ENCODE assay signal across 16 mouse cellular contexts in the genomic region with DNA sequence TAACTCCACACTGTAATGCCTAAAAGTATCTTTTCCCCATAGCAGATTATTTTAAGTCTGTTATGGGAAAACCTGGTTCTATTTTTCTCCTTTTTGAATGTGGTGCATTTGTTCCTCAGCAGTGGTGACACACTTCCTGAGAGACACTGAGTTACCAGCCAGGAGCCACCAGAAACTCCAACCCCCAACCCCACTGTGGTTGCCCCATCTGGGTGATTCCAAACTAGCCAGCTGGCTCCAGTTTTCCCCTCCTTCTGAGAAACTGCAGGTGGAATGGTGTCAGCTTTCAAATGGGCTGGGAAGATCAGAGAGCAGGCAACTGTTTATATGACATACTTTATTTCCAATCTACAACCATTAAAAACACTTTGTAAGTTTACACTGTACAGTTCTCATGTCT. TPM values are rescaled to one million over a fixed set of nuclear protein-coding genes. Genes with fewer than 3 reads are reported as not detected.
DNase-seq lines count a peak whose midpoint lies in the region; ATAC-seq and TF ChIP-seq lines count a peak whose summit lies in the region.
"Had no signal": no experiment of that assay in that cellular context is flagged by ENCODE, and none has a peak within 500 bp of the region (broad histone marks: within the 10 kb centered on the region; RNA-seq: fewer than 3 reads in every experiment).

No protein-coding gene starts in this region.

- in situ Hi-C loops in Patski (cut with MboI; ENCODE audit: low pct_unique_long_range_greater_than_20kb) = no loop called here

- ATAC-seq in hindbrain, embryonic 12.5 days (ENCODE audit: low FRiP score) = no peak
- ATAC-seq in hindbrain, embryonic 11.5 days (ENCODE audit: low FRiP score) = no peak
- no peak for ATAC-seq in liver, embryonic 13.5 days (ENCODE audit: low read depth)
- no peak for ATAC-seq in liver, embryonic 12.5 days
- ATAC-seq in Patski = no peak
- ATAC-seq in limb, embryonic 15.5 days (ENCODE audit: insufficient number of reproducible peaks, low FRiP score, low TSS enrichment, low read depth) = no peak
- ATAC-seq: forebrain, embryonic 16.5 days; inflammation-experienced regulatory T-cells, adult 6 months had no signal

- H3K27ac ChIP-seq in hindbrain, embryonic 12.5 days = 0 out of 2 replicates have a peak overlapping the region, but pooled peaks have one; percentile 6
- H3K27ac ChIP-seq in hindbrain, embryonic 11.5 days (ENCODE audit: low read depth, low read length) = no peak overlapping the region
- H3K27ac ChIP-seq in liver, embryonic 13.5 days = 0 out of 2 replicates have a peak overlapping the region, but pooled peaks have one; percentile 13
- no peak overlapping the region for H3K27ac ChIP-seq in liver, embryonic 12.5 days
- peak overlapping the region; percentile 68; the same call in 1 of the 2 replicates for H3K27ac ChIP-seq in limb, embryonic 15.5 days
- H3K27ac ChIP-seq: kidney, postnatal 0 days had no signal

- no peak overlapping the region for H3K9ac ChIP-seq in hindbrain, embryonic 12.5 days
- H3K9ac ChIP-seq in hindbrain, embryonic 11.5 days (ENCODE audit: low read depth, low read length) = no peak overlapping the region
- H3K9ac ChIP-seq in liver, embryonic 13.5 days = no peak overlapping the region
- H3K9ac ChIP-seq in liver, embryonic 12.5 days = no peak overlapping the region
- H3K9ac ChIP-seq in limb, embryonic 15.5 days = no peak overlapping the region
- H3K9ac ChIP-seq: heart, embryonic 12.5 days had no signal

- peaks cover 16% of the 10 kb centered on the region for H3K36me3 ChIP-seq in hindbrain, embryonic 12.5 days
- H3K36me3 ChIP-seq in hindbrain, embryonic 11.5 days (ENCODE audit: control insufficient read depth, insufficient read depth, low read length) = 0 out of 2 replicates have a peak, but pooled peaks cover 2% of the 10 kb centered on the region
- H3K36me3 ChIP-seq in liver, embryonic 13.5 days = peaks cover 9% of the 10 kb centered on the region
- H3K36me3 ChIP-seq in liver, embryonic 12.5 days = peaks cover 14% of the 10 kb centered on the region
- peaks cover 17% of the 10 kb centered on the region for H3K36me3 ChIP-seq in limb, embryonic 15.5 days

- no peak overlapping the region for H3K4me3 ChIP-seq in hindbrain, embryonic 12.5 days
- H3K4me3 ChIP-seq in hindbrain, embryonic 11.5 days (ENCODE audit: low read depth, low read length) = no peak overlapping the region
- H3K4me3 ChIP-seq in liver, embryonic 13.5 days (replicated peaks) = no peak overlapping the region
- H3K4me3 ChIP-seq in liver, embryonic 12.5 days = no peak overlapping the region
- no peak overlapping the region for H3K4me3 ChIP-seq in limb, embryonic 15.5 days
- H3K4me3 ChIP-seq: heart, embryonic 12.5 days had no signal

- H3K27me3 ChIP-seq in hindbrain, embryonic 12.5 days = no peaks in the 10 kb centered on the region
- no peaks in the 10 kb centered on the region for H3K27me3 ChIP-seq in hindbrain, embryonic 11.5 days (ENCODE audit: control insufficient read depth, insufficient read depth, low read length)
- H3K27me3 ChIP-seq in liver, embryonic 13.5 days = no peaks in the 10 kb centered on the region
- H3K27me3 ChIP-seq in liver, embryonic 12.5 days (replicated peaks) = no peaks in the 10 kb centered on the region
- H3K27me3 ChIP-seq in Patski = no peaks in the 10 kb centered on the region
- no peaks in the 10 kb centered on the region for H3K27me3 ChIP-seq in limb, embryonic 15.5 days
- H3K27me3 ChIP-seq: heart, embryonic 12.5 days had no signal

- no peak for TF ChIP-seq CTCF in Patski (IDR thresholded peaks at IDR 0.05)

- no peaks in the 10 kb centered on the region for H3K9me3 ChIP-seq in hindbrain, embryonic 12.5 days (replicated peaks)
- H3K9me3 ChIP-seq in hindbrain, embryonic 11.5 days (ENCODE audit: control insufficient read depth, low read length) = no peaks in the 10 kb centered on the region
- H3K9me3 ChIP-seq in liver, embryonic 13.5 days (replicated peaks) = no peaks in the 10 kb centered on the region
- no peaks in the 10 kb centered on the region for H3K9me3 ChIP-seq in liver, embryonic 12.5 days (replicated peaks)
- no peaks in the 10 kb centered on the region for H3K9me3 ChIP-seq in limb, embryonic 15.5 days
- H3K9me3 ChIP-seq: heart, embryonic 12.5 days had no signal

- H3K4me1 ChIP-seq in hindbrain, embryonic 12.5 days = peaks cover 23% of the 10 kb centered on the region
- 0 out of 2 replicates have a peak, but pooled peaks cover 2% of the 10 kb centered on the region for H3K4me1 ChIP-seq in hindbrain, embryonic 11.5 days (replicated peaks; ENCODE audit: control insufficient read depth, insufficient read depth, low read length)
- peaks cover 54% of the 10 kb centered on the region for H3K4me1 ChIP-seq in liver, embryonic 13.5 days (replicated peaks)
- H3K4me1 ChIP-seq in liver, embryonic 12.5 days = peaks cover 51% of the 10 kb centered on the region
- H3K4me1 ChIP-seq in limb, embryonic 15.5 days = peaks cover 31% of the 10 kb centered on the region

- POLR2A ChIA-PET in Patski (lab: Charles Lee) = interaction anchor here (0.7 kb wide), 1 partner anchor 46 kb away, joined by 3 read pairs; no protein-coding TSS in a partner anchor

- no peak overlapping the region for H3K4me2 ChIP-seq in hindbrain, embryonic 12.5 days (replicated peaks)
- no peak overlapping the region for H3K4me2 ChIP-seq in hindbrain, embryonic 11.5 days (replicated peaks; ENCODE audit: low read depth, low read length)
- H3K4me2 ChIP-seq in liver, embryonic 13.5 days = no peak overlapping the region
- H3K4me2 ChIP-seq in liver, embryonic 12.5 days = no peak overlapping the region
- no peak overlapping the region for H3K4me2 ChIP-seq in limb, embryonic 15.5 days
- H3K4me2 ChIP-seq: heart, embryonic 12.5 days; midbrain, embryonic 11.5 days had no signal

- CTCF ChIA-PET in Patski (lab: Charles Lee) = interaction anchor here (1.6 kb wide), 1 partner anchor 8 kb away, joined by 3 read pairs; no protein-coding TSS in a partner anchor

- no peak for DNase-seq in hindbrain, embryonic 11.5 days (ENCODE audit: low spot score)
- no peak for DNase-seq in liver, embryonic 13.5 days
- peak; percentile 39 for DNase-seq in Patski (ENCODE audit: low read depth, low spot score)
- no peak for DNase-seq in c-Kit-positive CD71-positive TER-119-positive erythroid progenitor cells, embryonic 14.5 days (ENCODE audit: low spot score)
- DNase-seq in retina, embryonic 14.5 days (ENCODE audit: low spot score) = no peak
- DNase-seq: gastrocnemius, postnatal 25 days; heart, postnatal 36 days; spleen, adult 18-20 months had no signal

RNA-seq across cellular contexts. Expression of gene Dsn1, which starts 3.2 kb away (rescaled TPM):
- 35.1 and 36.5 TPM in 2 replicates for polyA plus RNA-seq in hindbrain, embryonic 12.5 days (2016; fragmentation: Nextera tagmentation; extraction: Ambion mirVana)
- 42.1 and 44.7 TPM in 2 replicates for polyA plus RNA-seq in hindbrain, embryonic 11.5 days (2014; fragmentation: Nextera tagmentation; extraction: Ambion mirVana)
- polyA plus RNA-seq in liver, embryonic 13.5 days (2015; fragmentation: Nextera tagmentation; extraction: Ambion mirVana) = 29.7 and 37.3 TPM in 2 replicates
- 38.7 TPM in 2 replicates for polyA plus RNA-seq in liver, embryonic 12.5 days (2016; fragmentation: Nextera tagmentation; extraction: Ambion mirVana)
- polyA plus RNA-seq in Patski (2021) = 27.2 TPM
- 29.5 and 31.6 TPM in 2 replicates for polyA plus RNA-seq in limb, embryonic 15.5 days (2015; fragmentation: Nextera tagmentation; extraction: Ambion mirVana)

RNA-seq across cellular contexts. Expression of gene Ndrg3, which starts 18.3 kb away (rescaled TPM):
- polyA plus RNA-seq in hindbrain, embryonic 12.5 days (2016; fragmentation: Nextera tagmentation; extraction: Ambion mirVana) = 55.6 and 58.7 TPM in 2 replicates
- 48.2 and 50.2 TPM in 2 replicates for polyA plus RNA-seq in hindbrain, embryonic 11.5 days (2014; fragmentation: Nextera tagmentation; extraction: Ambion mirVana)
- polyA plus RNA-seq in liver, embryonic 13.5 days (2015; fragmentation: Nextera tagmentation; extraction: Ambion mirVana) = 41.1 and 45.2 TPM in 2 replicates
- 55.4 and 56.4 TPM in 2 replicates for polyA plus RNA-seq in liver, embryonic 12.5 days (2016; fragmentation: Nextera tagmentation; extraction: Ambion mirVana)
- polyA plus RNA-seq in Patski (2021) = 73.5 TPM
- polyA plus RNA-seq in limb, embryonic 15.5 days (2015; fragmentation: Nextera tagmentation; extraction: Ambion mirVana) = 52.2 and 54.0 TPM in 2 replicates

Comparison
In these comparisons a context has a peak if more than half of its experiments do, and no peak if none do; other contexts are left out.
1. H3K27ac ChIP-seq: peak in hindbrain, embryonic 12.5 days (single experiment), liver, embryonic 13.5 days (single experiment) and limb, embryonic 15.5 days (single experiment); none in hindbrain, embryonic 11.5 days (single experiment) and liver, embryonic 12.5 days (single experiment).